Mouse (Mus musculus) gonadal fat pad, adult 2 months (tissue): Measurements from ENCODE around the gene Grin2b. TPM values are rescaled to one million over a fixed set of nuclear protein-coding genes. Genes with fewer than 3 reads are reported as not detected.

Source experiments
- DNase-seq: peaks from one replicate; pipeline ENCODE4 v3.0.0-alpha.2; 2012; ENCODE audit warnings: low read depth
- polyA plus RNA-seq: library from polyadenylated mRNA; depleted of rRNA; stranded (reverse); fragments of >200 nt; gene quantifications from 2 replicates; pipeline ENCODE4 v1.2.3, GENCODE M21; 2012

Gene Grin2b
- polyA plus RNA-seq, 1 experiment, result 0.04 TPM

DNA sequence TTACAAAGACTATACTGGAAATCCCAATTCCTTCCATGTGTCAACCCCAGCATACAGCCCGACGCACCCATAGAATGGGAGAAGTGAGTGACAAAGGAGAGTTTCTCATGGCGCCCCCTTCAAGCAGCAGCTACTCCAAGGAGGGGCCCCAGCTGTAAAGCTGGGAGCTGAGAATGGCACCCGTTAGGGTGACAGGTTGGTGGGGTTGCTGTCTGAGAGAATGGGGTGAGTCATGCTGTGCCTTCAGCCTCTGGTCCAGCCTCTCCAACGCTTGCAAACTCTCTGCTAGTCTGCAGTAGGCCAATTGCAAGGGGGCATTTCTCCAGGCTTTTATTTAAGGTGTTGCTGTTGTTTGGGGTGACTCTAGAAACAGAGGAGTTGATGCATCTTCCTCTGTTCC is 73.1 kb downstream of the Grin2b start:
- DNase-seq, result no peak

GRCm38 (mm10) chr6:136096269-136096668 is 77.0 kb downstream of the Grin2b start:
- DNase-seq, result no peak

GRCm38 (mm10) chr6:136079991-136080734 is 93.1 kb downstream of the Grin2b start:
- DNase-seq, result no peak

GRCm38 (mm10) chr6:136072326-136073054 is 100.8 kb downstream of the Grin2b start:
- DNase-seq, result no peak

- no peak for DNase-seq
These were observed 103.2 kb downstream of the Grin2b start for GRCm38 (mm10) chr6:136070101-136070500.

GRCm38 (mm10) chr6:136053346-136053745 is 120.0 kb downstream of the Grin2b start:
- DNase-seq, result no peak

- no peak for DNase-seq
These were observed 123.0 kb downstream of the Grin2b start for GRCm38 (mm10) chr6:136050346-136050745.

DNA sequence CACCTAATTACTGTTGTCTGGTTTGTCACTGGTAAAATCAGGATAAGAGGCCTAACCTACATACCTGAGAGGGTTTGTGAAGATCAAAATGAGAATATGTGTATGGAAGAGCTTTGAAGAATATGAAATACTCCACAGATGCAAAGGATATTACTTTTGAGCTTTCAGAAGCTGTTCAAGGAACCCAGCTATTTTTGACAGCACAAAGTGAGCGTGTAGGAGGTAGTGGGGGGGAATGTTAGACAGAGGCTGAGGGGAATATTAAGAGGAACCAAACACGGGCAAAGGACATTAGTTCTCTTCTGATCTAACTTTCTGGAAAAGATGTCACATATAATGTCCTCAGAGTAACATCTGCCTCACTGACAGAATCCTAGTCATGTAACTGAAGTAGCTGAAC is 125.2 kb downstream of the Grin2b start:
- DNase-seq, result no peak

DNA sequence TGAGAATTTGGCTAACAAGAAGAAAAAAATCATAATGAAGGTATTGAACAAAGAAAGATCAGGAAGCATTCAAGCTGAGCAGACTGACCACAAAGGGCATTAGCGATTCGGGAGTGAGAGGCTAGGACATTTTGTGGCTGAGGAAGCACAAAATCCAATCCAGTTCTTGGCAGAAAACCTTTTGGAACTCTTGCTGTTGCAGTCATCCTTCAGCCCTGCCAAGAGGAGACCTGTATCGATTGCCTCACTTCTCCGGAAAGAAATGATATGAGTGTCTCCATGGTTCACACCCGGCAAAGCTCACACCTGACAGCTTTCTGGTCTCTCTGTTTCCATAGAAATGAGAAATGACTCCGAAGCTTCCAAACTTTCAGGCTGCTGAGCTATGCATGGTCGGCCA is 127.2 kb downstream of the Grin2b start:
- no peak for DNase-seq

DNA sequence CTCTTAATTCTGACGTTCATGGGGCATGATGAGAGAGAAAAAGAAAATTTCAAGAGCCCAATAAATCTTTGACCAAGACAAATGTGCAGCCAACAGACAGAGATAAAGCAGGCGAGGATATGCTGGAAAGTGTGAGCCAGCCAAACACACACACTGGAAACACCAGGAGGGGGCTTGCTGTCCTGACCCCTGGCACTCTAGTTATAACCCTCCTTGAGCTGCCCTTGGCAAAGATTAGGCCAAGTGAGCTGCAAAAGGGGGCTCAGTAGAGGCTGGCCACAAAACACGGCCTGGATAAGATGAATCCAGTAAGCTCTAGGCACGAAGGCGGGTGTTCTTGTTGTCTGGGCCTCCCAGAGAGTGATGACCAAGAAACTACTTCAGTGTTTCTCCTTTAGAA is 128.8 kb downstream of the Grin2b start:
- no peak for DNase-seq

- no peak for DNase-seq
These were observed 130.9 kb downstream of the Grin2b start for GRCm38 (mm10) chr6:136042375-136042774.

DNA sequence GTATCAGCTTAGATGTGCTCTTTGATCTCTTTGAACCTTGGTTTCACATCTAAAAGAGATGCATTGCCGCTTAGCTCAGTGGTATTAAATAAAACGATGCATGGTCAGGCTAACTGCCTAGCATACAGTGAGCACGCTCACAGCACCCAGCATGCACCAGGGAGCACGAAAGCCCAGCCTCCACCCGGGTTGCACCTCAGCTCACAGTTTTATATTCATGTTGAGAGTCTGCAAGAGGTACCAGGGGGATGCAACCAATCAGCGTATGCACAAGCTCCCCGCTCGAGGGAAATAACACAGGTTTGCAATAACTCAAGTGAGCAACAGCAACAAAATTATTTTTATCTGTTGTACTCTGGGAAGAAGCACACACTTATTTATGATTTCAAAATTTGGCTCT is 131.5 kb downstream of the Grin2b start:
- DNase-seq, result no peak

- no peak for DNase-seq
These were observed 132.4 kb downstream of the Grin2b start for GRCm38 (mm10) chr6:136040931-136041330.

GRCm38 (mm10) chr6:136029235-136029939 is 143.9 kb downstream of the Grin2b start:
- no peak for DNase-seq

GRCm38 (mm10) chr6:136026936-136027335 is 146.4 kb downstream of the Grin2b start:
- DNase-seq, result no peak

DNA sequence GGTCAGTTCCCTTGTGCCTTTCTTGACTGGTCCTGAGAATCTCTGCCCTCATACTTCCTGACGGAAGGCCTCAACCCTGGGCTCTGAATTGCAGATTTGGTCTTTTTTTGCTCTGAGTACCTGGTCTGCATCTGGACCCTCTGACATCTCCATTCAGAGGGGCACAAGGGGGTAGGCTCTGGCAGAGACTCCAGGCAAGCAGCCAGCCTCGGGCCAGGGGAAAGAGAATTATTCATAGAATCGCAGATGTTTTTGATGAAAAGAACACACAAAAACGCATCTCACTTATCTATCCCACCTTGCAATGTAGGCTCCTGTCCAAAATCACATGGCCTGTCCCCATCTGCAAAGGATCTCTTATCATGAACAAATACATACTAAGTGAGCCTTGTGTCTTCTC is 147.5 kb downstream of the Grin2b start:
- no peak for DNase-seq

GRCm38 (mm10) chr6:136020460-136020859 is 152.9 kb downstream of the Grin2b start:
- DNase-seq, result no peak

- no peak for DNase-seq
These were observed 154.3 kb downstream of the Grin2b start for GRCm38 (mm10) chr6:136018962-136019361.

DNA sequence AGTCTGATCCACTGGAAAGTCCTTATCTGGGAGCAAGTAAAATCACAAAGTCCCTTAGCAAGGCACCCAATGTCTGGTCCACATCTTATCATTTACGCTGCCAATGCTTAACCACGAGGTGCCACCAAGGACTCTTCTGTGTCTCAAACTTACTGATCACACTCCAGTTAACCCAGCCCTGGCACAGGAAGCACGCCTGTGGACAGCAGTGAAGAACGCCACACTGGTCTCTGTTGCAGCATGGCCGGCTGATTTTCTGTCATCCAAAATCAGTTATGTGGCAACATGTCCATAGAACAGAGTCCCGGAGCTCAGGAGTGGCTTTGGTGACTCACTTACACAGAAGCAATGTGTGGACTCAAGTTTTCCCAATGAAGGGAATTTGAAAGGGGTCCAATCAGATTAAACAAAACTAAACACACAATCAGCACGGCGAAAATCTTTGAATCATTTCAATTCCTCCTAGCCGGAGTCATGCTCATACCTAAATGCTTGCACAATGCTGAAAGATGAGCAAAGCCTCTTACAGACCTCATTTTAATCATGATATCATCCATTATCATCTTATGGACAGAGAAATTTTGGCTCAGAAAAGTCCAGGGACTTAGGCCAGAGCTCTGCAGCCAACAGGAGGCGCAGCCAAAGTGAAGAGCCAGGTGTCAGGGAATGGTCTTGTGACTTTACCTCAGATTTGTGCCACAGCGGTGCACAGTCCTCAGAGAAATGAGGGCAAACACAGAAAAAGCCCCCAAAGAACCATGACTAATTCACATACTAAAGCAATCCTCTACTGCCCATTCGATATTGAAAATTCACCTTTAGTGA is 159.5 kb downstream of the Grin2b start:
- DNase-seq, result no peak

- DNase-seq, result no peak
These were observed 161.8 kb downstream of the Grin2b start for GRCm38 (mm10) chr6:136011533-136011932.

GRCm38 (mm10) chr6:136011038-136011311 is 162.3 kb downstream of the Grin2b start:
- no peak for DNase-seq
